ENCODE assay signal across 11 mouse cellular contexts in genomic region chr2:10003358-10003757, GRCm38 (mm10). TPM values are rescaled to one million over a fixed set of nuclear protein-coding genes. Genes with fewer than 3 reads are reported as not detected.
DNase-seq lines count a peak whose midpoint lies in the region; ATAC-seq lines count a peak whose summit lies in the region.
"Had no signal": no experiment of that assay in that cellular context is flagged by ENCODE, and none has a peak within 500 bp of the region (broad histone marks: within the 10 kb centered on the region; RNA-seq: fewer than 3 reads in every experiment).

No protein-coding gene starts in this region.

- H3K4me1 ChIP-seq in heart, embryonic 10.5 days: peaks cover 29% of the 10 kb centered on the region
- H3K4me1 ChIP-seq in forebrain, embryonic 16.5 days (replicated peaks; ENCODE audit: control insufficient read depth, insufficient read depth, low read length): no peaks in the 10 kb centered on the region

- ATAC-seq in forebrain, embryonic 16.5 days: 0 out of 2 replicates have a peak, but pooled peaks have one; percentile 40
- no peak for ATAC-seq in megakaryocyte, adult 5-6 weeks (ENCODE audit: poor library complexity, severe bottlenecking)

- peak; percentile 36 to 41 for DNase-seq in heart, postnatal 10 days
- DNase-seq in heart, embryonic 10.5 days (ENCODE audit: low spot score): no peak
- DNase-seq in right cerebral cortex, postnatal 4 days: peak; percentile 20
- no peak for DNase-seq in right cerebral cortex, postnatal 25 days
- no peak for DNase-seq in right cerebral cortex, postnatal 14 days
- DNase-seq: thymus, postnatal 4 days had no signal

- H3K9me3 ChIP-seq in heart, embryonic 10.5 days: no peaks in the 10 kb centered on the region
- no peaks in the 10 kb centered on the region for H3K9me3 ChIP-seq in forebrain, embryonic 16.5 days (ENCODE audit: control insufficient read depth, low read length)
- H3K9me3 ChIP-seq: embryonic facial prominence, embryonic 15.5 days had no signal

- no peaks in the 10 kb centered on the region for H3K36me3 ChIP-seq in heart, embryonic 10.5 days
- H3K36me3 ChIP-seq in forebrain, embryonic 16.5 days (ENCODE audit: control insufficient read depth, insufficient read depth): no peaks in the 10 kb centered on the region
- H3K36me3 ChIP-seq: embryonic facial prominence, embryonic 15.5 days had no signal

- WGBS in heart, embryonic 10.5 days: 96% methylated on average over 5 of the region's 5 CpGs
- 62% methylated on average over 5 of the region's 5 CpGs for WGBS in forebrain, embryonic 16.5 days

- H3K27me3 ChIP-seq in heart, embryonic 10.5 days (ENCODE audit: insufficient read depth, poor library complexity, severe bottlenecking): no peaks in the 10 kb centered on the region
- no peaks in the 10 kb centered on the region for H3K27me3 ChIP-seq in forebrain, embryonic 16.5 days (replicated peaks; ENCODE audit: control insufficient read depth, insufficient read depth, low read length)
- H3K27me3 ChIP-seq: embryonic facial prominence, embryonic 15.5 days had no signal

- H3K4me3 ChIP-seq in heart, embryonic 10.5 days: no peak overlapping the region
- H3K4me3 ChIP-seq in forebrain, embryonic 16.5 days (replicated peaks; ENCODE audit: low read length): no peak overlapping the region
- H3K4me3 ChIP-seq: embryonic facial prominence, embryonic 15.5 days; layer of hippocampus, adult 2 months had no signal

- H3K4me2 ChIP-seq in forebrain, embryonic 16.5 days (ENCODE audit: low read length): no peak overlapping the region
- H3K4me2 ChIP-seq: embryonic facial prominence, embryonic 15.5 days had no signal

- no peak overlapping the region for H3K9ac ChIP-seq in forebrain, embryonic 16.5 days (replicated peaks; ENCODE audit: low read depth, low read length)
- H3K9ac ChIP-seq: embryonic facial prominence, embryonic 15.5 days; liver, embryonic 14.5 days had no signal

- no peak overlapping the region for H3K27ac ChIP-seq in heart, embryonic 10.5 days
- no peak overlapping the region for H3K27ac ChIP-seq in forebrain, embryonic 16.5 days (ENCODE audit: low read length)
- H3K27ac ChIP-seq: embryonic facial prominence, embryonic 15.5 days; layer of hippocampus, adult 2 months; liver, embryonic 14.5 days had no signal

- intact Hi-C loops in heart, postnatal 10 days (cut with DNase I): no loop called here

RNA-seq across cellular contexts. Expression of gene Taf3, which starts 45.0 kb away (rescaled TPM):
- 1 to 10 TPM; 8.3 to 8.4 TPM for total RNA-seq in heart, postnatal 10 days (2021)
- polyA plus RNA-seq in heart, embryonic 10.5 days (2016; fragmentation: Nextera tagmentation; extraction: Ambion mirVana): 10.2 and 12.2 TPM in 2 replicates
- polyA plus RNA-seq in forebrain, embryonic 16.5 days (2015; fragmentation: Nextera tagmentation; extraction: Ambion mirVana): 14.3 and 14.5 TPM in 2 replicates
- total RNA-seq in megakaryocyte, adult 5-6 weeks (2015): 12.5 and 13.3 TPM in 2 replicates
- 8.7 and 12.6 TPM in 2 replicates for total RNA-seq in megakaryocyte, adult 5-6 weeks (2017)

Comparison
In these comparisons a context has a peak if more than half of its experiments do, and no peak if none do; other contexts are left out.
1. DNase-seq: peak in heart, postnatal 10 days (2 of 2) and right cerebral cortex, postnatal 4 days (single experiment); none in heart, embryonic 10.5 days (single experiment), right cerebral cortex, postnatal 25 days (single experiment) and right cerebral cortex, postnatal 14 days (single experiment).